Mouse (Mus musculus): Measurements from ENCODE around the gene Atg101. TPM values are rescaled to one million over a fixed set of nuclear protein-coding genes. Genes with fewer than 3 reads are reported as not detected.

Atg101 gene
- polyA plus RNA-seq, 1 experiment from 2014 or later, result 74.4 TPM

DNA sequence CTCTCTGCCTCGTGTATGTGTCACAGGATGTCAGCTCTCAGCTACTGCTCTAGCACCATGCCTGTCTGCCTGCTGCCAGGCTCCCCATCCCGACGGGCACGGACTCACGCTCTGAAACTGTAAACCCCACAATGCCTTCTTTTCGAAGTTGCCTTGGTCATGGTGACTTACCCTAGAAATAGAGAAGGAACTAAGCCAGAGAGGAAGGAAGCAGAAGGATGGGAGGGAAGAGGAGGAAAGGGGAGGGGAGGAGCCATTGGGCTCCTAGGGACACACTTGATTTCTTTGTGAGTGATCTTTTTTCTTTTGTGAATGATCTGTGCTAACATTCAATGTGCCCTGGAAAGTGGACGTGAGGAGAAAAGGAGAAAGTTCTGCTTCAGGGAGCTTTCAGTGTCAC, 13.9 kb downstream of the Atg101 start:
- H3K4me3 ChIP-seq (ENCODE audit: low read depth, low read length), result no peak overlapping the region
- 33% methylated on average over 7 of the region's 7 CpGs for WGBS

DNA sequence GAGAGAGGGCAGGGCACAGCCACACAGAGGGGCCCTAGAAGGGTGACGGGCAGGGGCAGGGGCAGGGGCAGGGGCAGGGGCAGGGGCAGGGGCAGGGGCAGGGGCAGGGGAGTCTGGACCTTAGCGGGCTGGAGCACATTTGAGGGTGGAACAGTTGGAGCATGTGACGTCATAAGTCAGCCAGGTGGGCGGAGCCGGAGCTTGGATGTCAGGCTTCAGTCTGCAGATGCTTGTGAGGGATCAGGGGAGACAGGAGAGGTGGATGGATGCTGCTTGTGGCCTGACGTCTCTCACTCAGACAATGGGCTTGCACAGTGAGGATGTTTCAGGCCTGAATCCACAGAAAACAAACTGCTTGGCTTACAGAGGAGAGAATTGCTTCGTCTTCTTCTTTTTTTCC, 14.5 kb downstream of the Atg101 start:
- 16% methylated on average over 7 of the region's 7 CpGs for WGBS
- Histone ChIP-seq H3K4me1 (ENCODE audit: control insufficient read depth, insufficient read depth, low read length) (no peaks in the 10 kb centered on the region), H3K9ac (ENCODE audit: low read length) (0 out of 2 replicates have a peak overlapping the region, but pooled peaks have one; percentile 22), H3K4me2 (ENCODE audit: low read depth) (no peak overlapping the region), H3K9me3 (ENCODE audit: control insufficient read depth, low read length) (no peaks in the 10 kb centered on the region), H3K4me3 (ENCODE audit: low read depth, low read length) (no peak overlapping the region), H3K27me3 (ENCODE audit: control insufficient read depth, insufficient read depth, low read length) (no peaks in the 10 kb centered on the region), H3K27ac (ENCODE audit: low read depth, low read length) (no peak overlapping the region), H3K36me3 (ENCODE audit: control insufficient read depth, insufficient read depth, low read length) (no peaks in the 10 kb centered on the region)
- DNase-seq (ENCODE audit: low spot score) (peak; percentile 38), ATAC-seq (ENCODE audit: insufficient read depth, low FRiP score, low TSS enrichment) (no peak)

More for the DNA sequence above, 13.9 kb downstream of the Atg101 start:
- no peaks in the 10 kb centered on the region for H3K36me3 ChIP-seq (ENCODE audit: control insufficient read depth, insufficient read depth, low read length)
- no peaks in the 10 kb centered on the region for H3K4me1 ChIP-seq (ENCODE audit: control insufficient read depth, insufficient read depth, low read length)
- no peak overlapping the region for H3K27ac ChIP-seq (ENCODE audit: low read depth, low read length)
- no peak overlapping the region for H3K4me2 ChIP-seq (ENCODE audit: low read depth)
- no peaks in the 10 kb centered on the region for H3K9me3 ChIP-seq (ENCODE audit: control insufficient read depth, low read length)
- ATAC-seq (ENCODE audit: insufficient read depth, low FRiP score, low TSS enrichment) (no peak), DNase-seq (ENCODE audit: low spot score) (no peak)
- H3K27me3 ChIP-seq (ENCODE audit: control insufficient read depth, insufficient read depth, low read length), result no peaks in the 10 kb centered on the region
- H3K9ac ChIP-seq (ENCODE audit: low read length), result no peak overlapping the region

GRCm38 (mm10) chr15:101299480-101299960, 15.4 kb downstream of the Atg101 start:
- ATAC-seq (ENCODE audit: insufficient read depth, low FRiP score, low TSS enrichment) (no peak), DNase-seq (ENCODE audit: low spot score) (no peak)
- no peak overlapping the region for H3K4me2 ChIP-seq (ENCODE audit: low read depth)
- H3K27me3 ChIP-seq (ENCODE audit: control insufficient read depth, insufficient read depth, low read length), result no peaks in the 10 kb centered on the region
- no peaks in the 10 kb centered on the region for H3K9me3 ChIP-seq (ENCODE audit: control insufficient read depth, low read length)
- H3K9ac ChIP-seq (ENCODE audit: low read length), result no peak overlapping the region
- no peak overlapping the region for H3K4me3 ChIP-seq (ENCODE audit: low read depth, low read length)
- H3K36me3 ChIP-seq (ENCODE audit: control insufficient read depth, insufficient read depth, low read length), result no peaks in the 10 kb centered on the region
- no peaks in the 10 kb centered on the region for H3K4me1 ChIP-seq (ENCODE audit: control insufficient read depth, insufficient read depth, low read length)
- no peak overlapping the region for H3K27ac ChIP-seq (ENCODE audit: low read depth, low read length)
- WGBS, result 87% methylated on average over 14 of the region's 14 CpGs

DNA sequence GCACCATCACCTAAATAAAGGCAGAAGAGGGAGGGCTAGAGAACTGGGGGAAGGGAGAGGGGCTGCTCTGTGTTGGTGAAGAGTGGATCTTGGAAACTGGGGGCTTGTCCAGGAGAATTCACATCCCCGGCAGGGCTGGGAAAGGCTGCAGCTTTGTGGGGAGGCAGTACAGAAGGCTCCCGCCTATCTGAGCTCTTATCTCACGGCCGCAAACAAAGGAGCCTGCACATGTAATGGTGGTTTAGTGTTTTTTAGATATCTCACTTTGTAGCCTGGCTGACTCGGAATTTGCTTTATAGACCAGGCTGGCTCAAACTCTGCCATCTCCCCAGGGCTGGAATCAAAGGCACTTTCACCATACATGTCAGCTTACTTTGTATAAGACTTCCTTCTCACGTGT, 16.1 kb downstream of the Atg101 start:
- no peaks in the 10 kb centered on the region for H3K27me3 ChIP-seq (ENCODE audit: control insufficient read depth, insufficient read depth, low read length)

DNA sequence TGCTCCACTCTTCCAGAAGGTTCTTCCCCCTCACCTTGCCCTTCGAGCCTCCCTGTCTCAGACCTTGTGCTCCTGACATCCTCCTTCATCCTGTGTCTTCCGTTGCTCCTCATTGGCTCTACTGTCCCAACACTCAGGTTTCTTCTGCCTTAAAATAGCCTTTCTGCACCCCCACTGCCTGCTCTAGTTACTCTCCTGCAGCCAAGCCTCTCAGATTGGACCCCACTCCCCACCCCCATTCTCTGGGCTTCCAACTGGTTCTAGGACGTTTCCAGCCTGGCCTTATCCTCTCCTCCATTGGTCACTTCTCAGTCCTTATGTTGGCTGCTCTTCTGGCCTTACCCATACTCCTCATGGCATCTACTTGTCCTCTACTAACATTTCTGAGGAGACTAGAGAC, 18.1 kb downstream of the Atg101 start:
- no peaks in the 10 kb centered on the region for H3K4me1 ChIP-seq (ENCODE audit: control insufficient read depth, insufficient read depth, low read length)
- H3K27me3 ChIP-seq (ENCODE audit: control insufficient read depth, insufficient read depth, low read length), result no peaks in the 10 kb centered on the region
- no peaks in the 10 kb centered on the region for H3K36me3 ChIP-seq (ENCODE audit: control insufficient read depth, insufficient read depth, low read length)
- ATAC-seq (ENCODE audit: insufficient read depth, low FRiP score, low TSS enrichment) (no peak), DNase-seq (ENCODE audit: low spot score) (no peak)
- WGBS, result 80% methylated on average over 3 of the region's 3 CpGs
- no peak overlapping the region for H3K9ac ChIP-seq (ENCODE audit: low read length)
- H3K4me3 ChIP-seq (ENCODE audit: low read depth, low read length), result no peak overlapping the region
- no peak overlapping the region for H3K4me2 ChIP-seq (ENCODE audit: low read depth)
- no peaks in the 10 kb centered on the region for H3K9me3 ChIP-seq (ENCODE audit: control insufficient read depth, low read length)
- 0 out of 2 replicates have a peak overlapping the region, but pooled peaks have one; percentile 4 for H3K27ac ChIP-seq (ENCODE audit: low read depth, low read length)

More for the DNA sequence above, 16.1 kb downstream of the Atg101 start:
- H3K36me3 ChIP-seq (ENCODE audit: control insufficient read depth, insufficient read depth, low read length), result no peaks in the 10 kb centered on the region
- no peak overlapping the region for H3K4me3 ChIP-seq (ENCODE audit: low read depth, low read length)
- ATAC-seq (ENCODE audit: insufficient read depth, low FRiP score, low TSS enrichment) (no peak), DNase-seq (ENCODE audit: low spot score) (no peak)
- no peak overlapping the region for H3K4me2 ChIP-seq (ENCODE audit: low read depth)
- no peak overlapping the region for H3K9ac ChIP-seq (ENCODE audit: low read length)
- H3K27ac ChIP-seq (ENCODE audit: low read depth, low read length), result no peak overlapping the region
- no peaks in the 10 kb centered on the region for H3K4me1 ChIP-seq (ENCODE audit: control insufficient read depth, insufficient read depth, low read length)
- no peaks in the 10 kb centered on the region for H3K9me3 ChIP-seq (ENCODE audit: control insufficient read depth, low read length)
- 78% methylated on average over 6 of the region's 6 CpGs for WGBS

DNA sequence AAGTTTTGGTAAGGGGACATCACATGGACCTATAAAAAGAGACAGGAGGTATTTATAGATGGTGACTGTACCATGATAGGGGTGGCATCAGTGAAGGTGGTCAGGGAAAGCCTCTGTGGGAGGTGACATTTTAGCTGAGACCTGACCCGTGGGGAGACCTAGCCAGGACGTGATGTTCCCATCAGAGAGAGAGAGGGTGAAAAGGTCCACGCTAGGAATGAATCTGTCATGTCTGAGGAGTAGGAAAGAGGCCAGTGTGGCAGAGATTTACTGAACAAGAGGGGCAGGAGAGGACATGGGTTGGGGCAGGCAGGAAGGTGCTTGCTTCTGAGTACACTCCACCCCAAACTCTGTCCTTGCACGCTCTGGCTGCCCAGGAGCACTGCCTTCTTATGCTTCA, 19.8 kb downstream of the Atg101 start:
- H3K27me3 ChIP-seq (ENCODE audit: control insufficient read depth, insufficient read depth, low read length), result no peaks in the 10 kb centered on the region
- no peak overlapping the region for H3K4me3 ChIP-seq (ENCODE audit: low read depth, low read length)
- DNase-seq (ENCODE audit: low spot score) (no peak), ATAC-seq (ENCODE audit: insufficient read depth, low FRiP score, low TSS enrichment) (no peak)
- no peaks in the 10 kb centered on the region for H3K4me1 ChIP-seq (ENCODE audit: control insufficient read depth, insufficient read depth, low read length)
- no peaks in the 10 kb centered on the region for H3K9me3 ChIP-seq (ENCODE audit: control insufficient read depth, low read length)
- no peak overlapping the region for H3K9ac ChIP-seq (ENCODE audit: low read length)
- H3K36me3 ChIP-seq (ENCODE audit: control insufficient read depth, insufficient read depth, low read length), result no peaks in the 10 kb centered on the region
- no peak overlapping the region for H3K4me2 ChIP-seq (ENCODE audit: low read depth)
- no peak overlapping the region for H3K27ac ChIP-seq (ENCODE audit: low read depth, low read length)
- whole genome bisulfite sequencing, result 85% methylated on average over 4 of the region's 4 CpGs

DNA sequence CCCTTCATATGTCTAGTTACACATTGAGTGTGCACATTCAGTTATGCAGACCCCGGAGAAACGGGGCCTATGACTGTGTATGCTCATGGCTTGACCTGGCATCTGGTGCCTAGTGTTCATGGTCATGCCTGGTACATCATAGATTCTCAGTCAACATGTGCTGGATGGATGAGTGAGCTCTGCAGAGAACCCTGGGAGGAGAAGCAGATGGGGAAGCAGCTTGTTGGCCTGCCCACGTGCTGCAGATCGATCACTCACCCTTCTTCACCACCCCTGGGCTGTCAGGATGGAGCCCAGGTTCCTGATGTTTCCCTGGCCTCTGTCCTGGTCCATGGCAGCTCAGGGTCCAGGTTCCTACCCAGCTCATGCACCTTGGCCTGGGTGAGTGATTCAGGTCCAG, 22.4 kb downstream of the Atg101 start:
- no peaks in the 10 kb centered on the region for H3K36me3 ChIP-seq (ENCODE audit: control insufficient read depth, insufficient read depth, low read length)
- no peak for ATAC-seq (ENCODE audit: insufficient read depth, low FRiP score, low TSS enrichment)
- WGBS, result 90% methylated on average over 4 of the region's 4 CpGs

GRCm38 (mm10) chr15:101308440-101309348, 24.6 kb downstream of the Atg101 start:
- Histone ChIP-seq H3K4me1 (ENCODE audit: control insufficient read depth, insufficient read depth, low read length) (no peaks in the 10 kb centered on the region), H3K4me3 (ENCODE audit: low read depth, low read length) (no peak overlapping the region), H3K27ac (ENCODE audit: low read depth, low read length) (no peak overlapping the region), H3K4me2 (ENCODE audit: low read depth) (no peak overlapping the region), H3K9me3 (ENCODE audit: control insufficient read depth, low read length) (no peaks in the 10 kb centered on the region), H3K36me3 (ENCODE audit: control insufficient read depth, insufficient read depth, low read length) (no peaks in the 10 kb centered on the region), H3K9ac (ENCODE audit: low read length) (no peak overlapping the region), H3K27me3 (ENCODE audit: control insufficient read depth, insufficient read depth, low read length) (no peaks in the 10 kb centered on the region)
- 69% methylated on average over 13 of the region's 13 CpGs for WGBS
- ATAC-seq (ENCODE audit: insufficient read depth, low FRiP score, low TSS enrichment) (no peak), DNase-seq (ENCODE audit: low spot score) (no peak)

More for the DNA sequence above, 22.4 kb downstream of the Atg101 start:
- no peaks in the 10 kb centered on the region for H3K4me1 ChIP-seq (ENCODE audit: control insufficient read depth, insufficient read depth, low read length)
- H3K27ac ChIP-seq (ENCODE audit: low read depth, low read length), result no peak overlapping the region
- DNase-seq (ENCODE audit: low spot score), result no peak
- no peaks in the 10 kb centered on the region for H3K9me3 ChIP-seq (ENCODE audit: control insufficient read depth, low read length)
- no peak overlapping the region for H3K4me2 ChIP-seq (ENCODE audit: low read depth)
- no peak overlapping the region for H3K9ac ChIP-seq (ENCODE audit: low read length)
- no peak overlapping the region for H3K4me3 ChIP-seq (ENCODE audit: low read depth, low read length)
- H3K27me3 ChIP-seq (ENCODE audit: control insufficient read depth, insufficient read depth, low read length), result no peaks in the 10 kb centered on the region

- H3K9me3 ChIP-seq (ENCODE audit: control insufficient read depth, low read length), result no peaks in the 10 kb centered on the region
- H3K4me2 ChIP-seq (ENCODE audit: low read depth), result no peak overlapping the region
- no peaks in the 10 kb centered on the region for H3K4me1 ChIP-seq (ENCODE audit: control insufficient read depth, insufficient read depth, low read length)
- no peak overlapping the region for H3K4me3 ChIP-seq (ENCODE audit: low read depth, low read length)
- H3K9ac ChIP-seq (ENCODE audit: low read length), result no peak overlapping the region
- H3K27me3 ChIP-seq (ENCODE audit: control insufficient read depth, insufficient read depth, low read length), result no peaks in the 10 kb centered on the region
- DNase-seq (ENCODE audit: low spot score), result no peak
- no peaks in the 10 kb centered on the region for H3K36me3 ChIP-seq (ENCODE audit: control insufficient read depth, insufficient read depth, low read length)
- WGBS, result 49% methylated on average over 5 of the region's 5 CpGs
- H3K27ac ChIP-seq (ENCODE audit: low read depth, low read length), result no peak overlapping the region
- no peak for ATAC-seq (ENCODE audit: insufficient read depth, low FRiP score, low TSS enrichment)
Observed at GRCm38 (mm10) chr15:101309493-101309892, 25.4 kb downstream of the Atg101 start.
